ENCODE assay signal across 8 mouse cellular contexts in the genomic region with DNA sequence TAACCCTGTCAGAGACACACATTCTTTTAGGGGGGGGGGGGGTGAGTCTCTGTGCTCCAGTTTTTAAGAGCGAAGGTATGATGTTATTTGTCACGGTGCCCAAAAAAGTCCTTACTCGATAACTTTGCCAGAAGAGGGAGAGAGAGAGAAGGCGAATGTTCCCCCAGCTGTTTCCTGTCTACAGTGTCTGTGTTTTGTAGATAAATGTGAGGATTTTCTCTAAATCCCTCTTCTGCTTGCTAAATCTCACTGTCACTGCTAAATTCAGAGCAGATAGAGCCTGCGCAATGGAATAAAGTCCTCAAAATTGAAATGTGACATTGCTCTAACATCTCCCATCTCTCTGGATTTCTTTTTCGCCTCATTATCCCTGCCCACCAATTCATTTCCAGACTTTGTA. TPM values are rescaled to one million over a fixed set of nuclear protein-coding genes. Genes with fewer than 3 reads are reported as not detected.
DNase-seq lines count a peak whose midpoint lies in the region; ATAC-seq lines count a peak whose summit lies in the region.

No protein-coding gene starts in this region.

- H3K9ac ChIP-seq in kidney, embryonic 15.5 days, result no peak overlapping the region
- H3K9ac ChIP-seq in midbrain, embryonic 11.5 days (ENCODE audit: low read length), result no peak overlapping the region

- H3K36me3 ChIP-seq in kidney, embryonic 15.5 days, result no peaks in the 10 kb centered on the region
- H3K36me3 ChIP-seq in midbrain, embryonic 11.5 days (ENCODE audit: control insufficient read depth, insufficient read depth, low read length), result no peaks in the 10 kb centered on the region

- 22% methylated on average over 6 of the region's 6 CpGs for whole genome bisulfite sequencing in kidney, embryonic 15.5 days
- 48% methylated on average over 6 of the region's 6 CpGs for whole genome bisulfite sequencing in midbrain, embryonic 11.5 days

- H3K27me3 ChIP-seq in kidney, embryonic 15.5 days, result peaks cover 29% of the 10 kb centered on the region
- no peaks in the 10 kb centered on the region; the same call in 1 of the 2 replicates for H3K27me3 ChIP-seq in midbrain, embryonic 11.5 days (ENCODE audit: control insufficient read depth, insufficient read depth, low read length)

- peaks cover 56% of the 10 kb centered on the region for H3K4me1 ChIP-seq in kidney, embryonic 15.5 days
- H3K4me1 ChIP-seq in midbrain, embryonic 11.5 days (ENCODE audit: control insufficient read depth, insufficient read depth, low read length), result peaks cover 6% of the 10 kb centered on the region; the same call in 1 of the 2 replicates

- peak; percentile 44 for DNase-seq in urinary bladder, postnatal 14 days (ENCODE audit: low spot score)
- no peak for DNase-seq in urinary bladder, postnatal 25 days (ENCODE audit: low spot score)
- DNase-seq in heart, adult 9 months (ENCODE audit: low spot score in 2 of 2), result peak; percentile 72 to 74
- DNase-seq in midbrain, embryonic 11.5 days (ENCODE audit: low spot score, missing footprints), result peak; percentile 85
- no peak for DNase-seq in thymus, postnatal 36 days
- no peak for DNase-seq in right cerebral cortex, postnatal 10 days (ENCODE audit: low spot score in 2 of 2)
- no peak for DNase-seq in right cerebral cortex, postnatal 14 days

- H3K9me3 ChIP-seq in kidney, embryonic 15.5 days (replicated peaks), result no peaks in the 10 kb centered on the region
- no peaks in the 10 kb centered on the region for H3K9me3 ChIP-seq in midbrain, embryonic 11.5 days (ENCODE audit: control insufficient read depth, low read length)

- peak overlapping the region; percentile 52 for H3K4me3 ChIP-seq in kidney, embryonic 15.5 days (replicated peaks)
- no peak overlapping the region for H3K4me3 ChIP-seq in midbrain, embryonic 11.5 days (ENCODE audit: low read depth, low read length)

- ATAC-seq in kidney, embryonic 15.5 days (replicated peaks; ENCODE audit: low FRiP score), result no peak
- ATAC-seq in midbrain, embryonic 11.5 days (ENCODE audit: low FRiP score), result no peak

- peak overlapping the region; percentile 78 for H3K4me2 ChIP-seq in kidney, embryonic 15.5 days
- H3K4me2 ChIP-seq in midbrain, embryonic 11.5 days, result no peak overlapping the region

- H3K27ac ChIP-seq in kidney, embryonic 15.5 days, result peak overlapping the region; percentile 77
- no peak overlapping the region for H3K27ac ChIP-seq in midbrain, embryonic 11.5 days (ENCODE audit: low read depth, low read length)

RNA-seq across cellular contexts. Expression of gene Igf1, which starts 0.9 kb away (rescaled TPM):
- polyA plus RNA-seq in kidney, embryonic 15.5 days (2015; fragmentation: Nextera tagmentation; extraction: Ambion mirVana), result 33.9 and 37.1 TPM in 2 replicates
- polyA plus RNA-seq in midbrain, embryonic 11.5 days (2014; fragmentation: Nextera tagmentation; extraction: Ambion mirVana), result 16.7 and 20.8 TPM in 2 replicates

Comparison
In these comparisons a context has a peak if more than half of its experiments do, and no peak if none do; other contexts are left out.
1. DNase-seq: peak in urinary bladder, postnatal 14 days (single experiment), heart, adult 9 months (2 of 2) and midbrain, embryonic 11.5 days (single experiment); none in urinary bladder, postnatal 25 days (single experiment), thymus, postnatal 36 days (0 of 2), right cerebral cortex, postnatal 10 days (0 of 2) and right cerebral cortex, postnatal 14 days (single experiment).